Mouse (Mus musculus): ENCODE results near the gene Kdsr.
A peak's percentile ranks its signal among the peaks of the same experiment; 100 is the strongest.
"Not testable (repeated sequence)": the region's sequence is repeated elsewhere in the genome, so short reads cannot be mapped to it uniquely, and the experiment has no call there.

The Kdsr gene

GRCm38 (mm10) chr1:106739810-106740209, 19.7 kb downstream of the Kdsr start:
- DNase-seq (ENCODE audit: low spot score in 2 of 2) = no peak

GRCm38 (mm10) chr1:106738092-106738491, 21.4 kb downstream of the Kdsr start:
- no peak for DNase-seq (ENCODE audit: low spot score in 2 of 2)

DNA sequence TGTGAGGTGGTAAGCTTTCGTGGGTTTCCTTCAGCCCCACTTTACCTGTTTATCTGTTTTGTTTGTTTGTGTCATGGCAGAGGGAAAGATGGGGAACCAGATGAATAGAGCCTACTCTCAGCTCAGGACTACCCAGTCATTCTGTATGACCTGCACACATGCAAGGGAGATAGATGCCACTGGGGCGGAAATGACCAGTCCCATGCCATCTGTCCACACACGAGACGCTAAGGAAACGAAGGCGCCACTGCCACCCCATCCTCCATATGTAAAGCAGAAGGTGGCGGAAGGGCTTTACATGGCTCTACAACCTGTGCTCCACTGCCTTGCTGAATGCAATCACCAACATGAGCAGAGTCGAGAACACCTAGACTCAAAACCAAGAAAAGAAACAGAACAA, 23.3 kb downstream of the Kdsr start:
- DNase-seq (ENCODE audit: low spot score in 2 of 2) = no peak

GRCm38 (mm10) chr1:106735586-106735985, 23.9 kb downstream of the Kdsr start:
- DNase-seq (ENCODE audit: low spot score in 2 of 2) = no peak

- no peak for DNase-seq (ENCODE audit: low spot score in 2 of 2)
These were observed 37.5 kb downstream of the Kdsr start for GRCm38 (mm10) chr1:106722061-106722460.

GRCm38 (mm10) chr1:106717736-106718135, 41.8 kb downstream of the Kdsr start:
- not testable (repeated sequence) for DNase-seq (ENCODE audit: low spot score in 2 of 2)

GRCm38 (mm10) chr1:106717071-106717601, 42.4 kb downstream of the Kdsr start:
- DNase-seq (ENCODE audit: low spot score in 2 of 2) = peak; percentile 58 to 64

GRCm38 (mm10) chr1:106716141-106716540, 43.4 kb downstream of the Kdsr start:
- no peak for DNase-seq (ENCODE audit: low spot score in 2 of 2)

DNA sequence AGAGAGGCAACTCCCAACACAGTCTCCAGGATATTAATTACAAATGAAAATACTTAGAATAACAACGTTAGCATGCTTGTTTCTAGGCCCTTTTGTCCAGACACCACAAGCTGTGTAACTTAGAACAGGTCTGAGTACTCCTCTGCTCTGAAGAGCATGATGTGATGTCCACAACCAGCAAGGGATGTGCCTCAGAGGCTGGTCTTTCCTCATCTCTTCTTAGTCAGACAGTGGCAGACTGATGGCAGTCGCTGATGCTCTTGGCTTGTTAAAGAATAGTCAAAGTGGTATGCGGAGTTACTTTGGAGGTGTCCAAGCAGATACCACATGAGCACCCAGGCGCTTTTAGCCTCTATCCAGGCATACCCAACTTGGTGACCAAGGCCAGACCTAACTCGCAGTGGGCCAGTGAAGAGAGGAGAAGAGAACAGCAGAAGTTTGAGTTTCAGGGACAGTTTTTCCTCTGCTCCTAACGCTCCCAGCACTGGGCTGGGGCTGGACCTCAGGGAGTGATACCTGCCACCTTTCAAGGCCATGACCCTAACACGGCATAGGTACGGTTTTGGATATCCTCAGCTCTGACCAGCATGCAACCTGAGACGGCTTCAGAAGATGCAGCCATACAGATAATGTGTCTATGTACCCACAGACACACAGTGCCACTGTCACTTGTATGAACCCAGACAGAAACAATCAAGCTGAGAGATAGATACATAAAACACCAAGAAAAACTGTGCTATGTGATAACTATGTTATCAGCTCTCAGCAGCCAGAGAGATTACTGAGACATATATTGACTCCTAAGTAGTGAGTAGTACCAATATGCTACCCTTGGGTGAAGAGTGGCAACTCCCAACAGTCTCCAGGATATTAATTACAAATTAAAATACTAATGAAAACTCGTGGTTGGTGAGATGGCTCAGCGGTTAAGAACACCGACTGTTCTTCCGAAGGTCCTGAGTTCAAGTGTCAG, 44.1 kb downstream of the Kdsr start:
- no peak for DNase-seq (ENCODE audit: low spot score in 2 of 2)

DNA sequence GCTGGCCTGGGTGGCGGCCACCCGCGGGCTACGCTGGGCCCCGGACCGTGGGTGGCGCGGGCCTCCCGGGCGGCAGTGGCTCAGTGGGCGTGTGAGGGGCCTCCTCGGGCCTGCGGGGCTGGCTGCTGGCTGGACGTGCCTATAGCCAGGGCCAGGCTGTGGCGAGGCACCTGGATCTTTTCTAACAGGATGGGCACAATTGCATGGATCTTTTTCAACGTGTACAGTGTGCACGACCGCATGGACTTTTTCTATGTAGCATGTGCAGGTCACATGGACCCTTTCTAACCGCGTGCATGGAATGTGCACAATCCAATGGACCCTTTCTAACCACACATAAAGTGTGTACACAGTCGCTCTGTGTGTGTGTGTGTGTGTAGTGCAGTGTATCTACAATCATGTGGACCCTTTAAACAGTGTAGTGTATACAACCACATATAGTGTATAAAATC, 45.0 kb downstream of the Kdsr start:
- DNase-seq (ENCODE audit: low spot score in 2 of 2) = no peak

DNA sequence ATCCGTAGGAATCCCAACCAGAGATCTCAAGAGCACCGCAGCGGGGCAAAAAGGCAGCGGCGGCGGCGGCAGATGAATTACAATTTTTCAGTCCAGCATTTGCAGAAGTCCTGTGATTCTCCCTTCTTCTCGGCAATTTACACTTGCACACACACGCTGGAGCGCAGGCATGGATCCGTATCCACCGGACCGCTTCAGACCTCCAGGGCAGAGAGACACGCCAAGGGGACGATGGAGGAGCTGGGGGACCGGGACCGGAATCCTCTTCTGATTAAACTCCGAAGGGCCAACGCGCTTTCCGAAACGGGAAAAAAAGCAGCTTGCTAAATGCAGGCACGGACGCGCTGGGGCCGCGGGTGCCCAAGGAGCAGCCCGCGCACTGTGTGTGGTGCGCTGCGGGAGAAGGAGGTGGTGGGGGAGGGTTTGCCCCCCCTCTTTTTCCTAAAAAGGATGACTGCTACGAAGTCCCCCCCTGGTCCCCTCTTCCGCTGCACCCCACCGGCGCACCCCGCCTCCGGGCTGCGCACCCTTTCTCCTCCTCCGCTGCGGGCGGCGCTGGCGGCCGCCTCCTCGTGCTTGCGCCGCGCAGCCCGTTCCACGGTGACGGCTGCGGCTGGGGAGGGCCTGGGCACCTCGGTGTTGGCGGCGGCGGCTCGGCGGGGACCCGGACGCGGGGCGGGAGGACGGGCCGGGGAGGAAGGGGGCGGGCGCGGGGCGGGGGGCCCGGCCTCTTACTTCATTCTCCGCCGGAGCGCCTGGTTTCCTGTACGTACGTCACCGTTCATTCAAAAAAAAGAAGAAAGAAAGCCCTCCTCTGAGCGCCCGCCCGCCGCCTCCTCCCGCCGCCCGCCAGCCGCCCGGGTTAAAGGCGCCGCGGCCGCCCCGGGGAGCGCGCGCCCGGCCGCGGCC, 45.7 kb downstream of the Kdsr start, which contains the start of gene Bcl2:
Bcl2 (minus strand) TSS at position 654 of the 909 bp plus-strand sequence.
- peak; percentile 53 to 67 for DNase-seq (ENCODE audit: low spot score in 2 of 2)

GRCm38 (mm10) chr1:106712330-106712729, 47.2 kb downstream of the Kdsr start:
- DNase-seq (ENCODE audit: low spot score in 2 of 2) = peak in 1 of 2 experiments; percentile 19

DNA sequence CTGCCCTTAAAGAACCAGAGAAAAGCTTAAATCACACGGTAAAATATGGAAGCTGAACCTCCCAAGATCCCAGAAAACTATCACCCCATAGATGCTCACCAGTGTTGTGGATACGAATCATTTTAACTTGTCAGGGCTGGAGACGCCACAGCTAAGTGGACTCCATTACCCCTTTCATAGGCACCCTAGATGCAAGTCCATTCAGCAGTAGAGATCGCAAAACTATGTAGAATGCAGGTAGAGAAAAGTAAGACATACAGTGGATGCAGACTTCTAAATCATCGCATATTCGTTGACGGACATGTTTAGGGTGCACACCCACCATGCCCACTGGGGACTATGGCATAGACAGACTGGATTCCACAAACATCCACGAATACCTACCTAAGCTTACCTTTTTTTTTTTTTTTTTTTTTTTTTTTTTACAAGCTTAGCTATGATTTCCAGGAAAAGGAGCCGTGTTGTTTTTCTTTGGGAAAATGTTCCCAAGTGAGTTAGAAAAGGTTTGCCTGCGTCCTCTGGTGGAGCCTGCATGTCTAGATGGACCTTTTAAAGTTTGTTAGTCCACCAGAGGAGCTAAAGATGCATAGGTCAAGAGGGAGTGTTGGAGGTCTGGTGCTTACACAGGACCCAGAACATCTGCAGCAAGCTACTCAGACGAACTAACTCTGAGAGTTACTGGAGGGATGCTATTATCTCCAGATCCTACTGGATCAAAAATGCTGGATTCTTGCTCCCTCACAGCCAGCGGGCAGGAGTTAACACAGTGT, 48.0 kb downstream of the Kdsr start:
- no peak for DNase-seq (ENCODE audit: low spot score in 2 of 2)

DNA sequence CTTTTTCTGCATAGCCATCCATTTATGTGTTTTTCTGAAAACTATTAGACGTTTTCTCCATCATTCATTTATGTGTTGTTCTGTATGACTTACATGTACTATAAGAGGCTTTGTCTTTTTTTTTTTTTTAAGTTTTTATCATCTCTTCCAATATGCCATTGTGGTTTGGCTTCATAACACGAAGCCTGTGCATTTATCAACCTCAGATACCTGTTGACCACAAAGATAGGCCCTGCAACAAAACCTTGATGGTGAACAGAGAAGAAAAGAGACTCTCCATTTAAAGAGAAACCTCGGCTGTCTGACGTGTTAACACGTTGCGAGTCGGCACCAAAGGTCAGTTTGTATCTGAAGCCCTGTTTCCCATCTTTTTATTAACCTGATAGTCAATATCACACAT, 49.3 kb downstream of the Kdsr start:
- DNase-seq (ENCODE audit: low spot score in 2 of 2) = no peak

- DNase-seq (ENCODE audit: low spot score in 2 of 2) = no peak
These were observed 52.3 kb downstream of the Kdsr start for GRCm38 (mm10) chr1:106707036-106707880.

GRCm38 (mm10) chr1:106703183-106703582, 56.3 kb downstream of the Kdsr start:
- no peak for DNase-seq (ENCODE audit: low spot score in 2 of 2)

DNA sequence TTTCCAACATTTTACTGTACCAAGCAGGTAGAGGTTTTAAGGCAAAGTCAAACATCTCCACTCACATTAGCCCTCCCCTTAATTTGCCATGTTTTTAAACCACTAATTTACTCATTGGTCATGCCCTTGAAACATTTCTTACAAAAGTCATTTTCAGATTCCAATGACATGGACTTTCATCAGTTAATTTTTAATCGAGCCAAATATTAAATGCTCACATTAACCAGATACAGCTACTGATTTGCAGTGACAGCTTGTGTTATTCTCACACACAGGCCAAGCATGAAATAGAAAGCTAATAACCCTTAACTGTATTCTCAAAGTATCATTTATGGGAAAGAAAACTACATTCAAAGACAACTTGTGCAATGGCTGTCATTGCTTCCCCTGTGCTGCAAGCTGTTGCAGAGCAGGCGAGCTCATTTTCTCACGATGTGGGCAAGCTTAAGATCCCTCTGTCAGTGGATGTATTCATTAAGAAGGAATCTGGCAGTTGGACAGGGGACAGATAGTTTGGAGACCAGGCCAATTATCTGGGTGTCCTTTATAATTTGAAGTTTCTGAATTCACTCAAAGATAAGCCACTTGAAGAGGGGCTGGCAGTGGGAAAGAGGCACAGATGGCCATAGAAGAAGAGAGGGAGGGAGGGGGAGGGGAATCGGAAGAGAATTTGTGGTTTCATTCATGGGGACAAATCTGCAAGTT, 56.9 kb downstream of the Kdsr start:
- no peak for DNase-seq (ENCODE audit: low spot score in 2 of 2)

DNA sequence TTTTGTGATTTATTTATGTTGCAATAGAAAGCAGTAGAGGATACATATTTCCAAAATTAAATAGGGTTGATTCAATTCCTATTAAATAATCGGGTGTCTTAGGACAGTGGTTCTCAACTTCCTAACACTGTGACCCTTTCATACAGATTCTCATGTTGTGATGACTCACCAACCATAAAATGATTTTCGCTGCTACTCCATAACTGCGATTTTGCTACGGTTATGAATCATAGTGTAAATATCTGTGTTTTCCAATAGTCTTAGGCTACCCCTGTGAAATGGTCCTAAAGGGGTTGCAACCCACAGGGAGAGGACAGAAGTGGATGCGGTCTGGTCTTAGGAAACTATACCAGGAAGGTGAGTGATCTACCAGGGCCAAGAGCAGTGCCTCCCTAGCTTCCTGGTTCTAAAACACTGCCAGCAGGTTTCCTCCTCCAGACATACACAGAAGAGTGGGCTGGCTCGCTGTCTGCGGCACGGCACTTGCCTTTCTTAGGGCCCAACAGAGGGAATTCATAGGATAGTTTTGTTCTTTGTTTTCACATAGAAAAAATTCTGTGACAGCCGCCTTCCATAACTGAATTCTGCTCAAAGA, 58.9 kb downstream of the Kdsr start:
- no peak for DNase-seq (ENCODE audit: low spot score in 2 of 2)

- DNase-seq (ENCODE audit: low spot score in 2 of 2) = no peak
These were observed 63.1 kb downstream of the Kdsr start for GRCm38 (mm10) chr1:106696472-106696871.

All from right cerebral cortex, postnatal 36 days (tissue).